Mouse (Mus musculus) heart, adult 2 months (tissue): ENCODE data around the gene Myh14.

Source experiments
- CTCF ChIP-seq: fragments of 200-600 bp; IDR thresholded peaks from 2 replicates; pipeline ENCODE4 v1.8.1; 2022; ENCODE audit warnings: antibody characterized with exemption, mild to moderate bottlenecking, moderate library complexity
- EP300 ChIP-seq: fragments of 200-500 bp; IDR thresholded peaks from 2 replicates; pipeline ENCODE4 v1.6.1; 2011; ENCODE audit warnings: low read depth, low read length, control low read depth; ENCODE audit not compliant: insufficient read depth
- POLR2A ChIP-seq: fragments of 200-500 bp; IDR thresholded peaks from 2 replicates; pipeline ENCODE4 v1.6.1; 2011; ENCODE audit warnings: mild to moderate bottlenecking, low read depth, low read length, control low read depth; ENCODE audit not compliant: insufficient read depth

DNA sequence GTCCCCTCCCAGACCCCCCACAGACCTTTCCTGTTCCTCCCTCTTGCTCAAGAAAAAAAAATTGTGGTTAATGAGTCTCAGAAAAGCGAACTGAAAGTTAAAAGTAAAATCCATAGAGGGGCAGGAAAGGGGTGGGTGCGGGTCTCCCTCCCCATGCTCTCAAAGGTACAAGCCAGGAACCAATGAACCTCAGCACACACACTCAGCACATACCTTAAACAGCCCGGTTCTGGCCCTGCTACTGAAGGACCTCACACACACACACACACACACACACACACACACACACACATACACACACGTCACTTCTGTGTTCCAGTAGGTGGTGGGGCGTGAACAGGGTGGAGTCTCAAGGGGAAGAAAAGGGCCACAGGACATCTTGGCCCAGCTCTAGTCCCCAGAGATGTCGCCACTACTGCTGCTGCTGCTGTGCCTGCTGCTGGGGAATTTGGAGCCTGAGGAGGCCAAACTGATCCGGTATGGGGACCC is 98.4 kb downstream of the Myh14 start, which contains the start of gene Napsa:
- TF ChIP-seq CTCF, result no peak
- TF ChIP-seq POLR2A, result no peak
- no peak for TF ChIP-seq EP300
